Mouse (Mus musculus): Measurements from ENCODE around the gene Zfp830.

The Zfp830 gene

GRCm38 (mm10) chr11:82763742-82764437 lies at the start of gene Zfp830, which contains the start of gene Cct6b:
TSS of gene Zfp830 (plus strand) at chr11:82764345.
TSS of gene Cct6b (minus strand) at chr11:82764321.
- DNase-seq (ENCODE audit: extremely low read depth, insufficient read length, low spot score) = peak; percentile 89

GRCm38 (mm10) chr11:82719294-82719693 lies 44.9 kb upstream of the Zfp830 start:
- DNase-seq (ENCODE audit: extremely low read depth, insufficient read length, low spot score) = no peak

GRCm38 (mm10) chr11:82726862-82727261 lies 37.3 kb upstream of the Zfp830 start:
- DNase-seq (ENCODE audit: extremely low read depth, insufficient read length, low spot score) = no peak

GRCm38 (mm10) chr11:82734227-82734626 lies 29.9 kb upstream of the Zfp830 start:
- no peak for DNase-seq (ENCODE audit: extremely low read depth, insufficient read length, low spot score)

GRCm38 (mm10) chr11:82739006-82739405 lies 25.1 kb upstream of the Zfp830 start:
- no peak for DNase-seq (ENCODE audit: extremely low read depth, insufficient read length, low spot score)

DNA sequence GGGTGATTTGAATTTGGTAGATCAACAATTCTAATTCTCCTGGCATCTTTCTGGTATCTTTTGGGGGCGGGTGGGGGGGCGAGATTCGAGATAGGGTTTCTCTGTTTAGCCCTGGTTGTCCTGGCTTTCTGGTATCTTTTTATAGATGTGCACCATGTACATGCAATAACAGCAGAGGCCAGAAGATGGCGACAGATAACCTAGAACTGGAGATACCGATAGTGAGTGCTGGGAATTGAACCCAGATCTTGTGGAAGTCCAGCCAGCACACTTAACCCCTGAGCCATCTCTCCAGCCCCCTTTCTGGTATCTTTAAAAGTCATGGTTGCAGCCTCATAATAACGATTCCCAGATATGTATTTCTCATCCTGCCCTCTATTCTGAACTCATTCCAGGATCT lies 18.0 kb upstream of the Zfp830 start:
- no peak for DNase-seq (ENCODE audit: extremely low read depth, insufficient read length, low spot score)

- no peak for DNase-seq (ENCODE audit: extremely low read depth, insufficient read length, low spot score)
These were observed 17.2 kb upstream of the Zfp830 start for GRCm38 (mm10) chr11:82746857-82747366.

DNA sequence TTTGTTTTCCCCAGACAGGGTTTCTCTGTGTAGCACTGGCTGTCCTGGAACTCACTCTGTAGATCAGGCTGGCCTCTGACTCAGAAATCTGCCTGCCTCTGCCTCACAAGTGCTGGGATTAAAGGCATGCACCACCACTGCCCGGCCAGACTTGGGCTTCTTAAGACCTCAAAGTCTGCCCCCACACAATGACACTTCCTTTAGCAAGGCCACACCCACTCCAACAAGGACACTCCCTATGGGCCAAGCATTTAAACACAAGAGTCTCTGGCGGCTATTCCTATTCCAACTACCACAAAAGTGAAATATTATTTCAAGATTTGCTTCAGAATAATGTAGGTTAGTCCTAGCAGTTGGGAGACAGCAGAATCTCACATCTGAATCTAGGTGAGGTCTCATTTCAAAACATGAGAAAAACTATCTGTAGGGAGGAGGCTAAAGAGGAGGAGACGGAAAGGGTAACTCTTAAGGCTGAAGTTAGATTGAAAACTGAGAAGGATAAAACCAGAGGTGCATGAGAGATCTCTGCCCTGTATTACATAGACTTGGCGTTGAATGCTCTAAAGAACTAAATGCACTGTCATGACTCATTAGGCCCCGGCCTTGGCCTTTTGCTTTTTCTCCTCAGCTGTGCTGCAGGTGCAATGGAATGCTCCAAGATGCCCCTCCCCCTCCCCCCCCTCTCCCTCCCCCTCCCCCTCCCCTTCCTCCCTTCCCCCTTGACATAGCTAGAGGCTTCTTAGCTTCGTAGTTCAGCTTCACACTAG lies 11.6 kb upstream of the Zfp830 start:
- DNase-seq (ENCODE audit: extremely low read depth, insufficient read length, low spot score) = no peak

DNA sequence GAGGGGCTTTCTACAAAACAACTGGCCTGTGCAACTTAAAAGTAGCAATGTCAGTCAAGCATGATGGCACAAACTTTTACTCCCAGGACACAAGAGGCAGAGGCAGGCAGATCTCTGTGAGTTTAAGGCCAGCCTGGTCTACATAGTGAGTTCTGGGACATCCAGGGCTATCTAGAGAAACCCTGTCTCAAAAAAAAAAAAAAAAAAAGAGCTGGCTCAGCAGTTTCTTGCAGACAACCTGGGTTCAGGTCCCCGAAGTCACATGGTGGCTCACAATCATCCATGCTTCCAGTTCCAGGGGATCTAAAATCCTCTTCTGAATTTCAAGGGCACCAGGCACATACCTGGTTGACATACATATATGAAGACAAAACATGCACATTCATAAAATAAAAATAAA lies 8.2 kb upstream of the Zfp830 start:
- no peak for DNase-seq (ENCODE audit: extremely low read depth, insufficient read length, low spot score)

DNA sequence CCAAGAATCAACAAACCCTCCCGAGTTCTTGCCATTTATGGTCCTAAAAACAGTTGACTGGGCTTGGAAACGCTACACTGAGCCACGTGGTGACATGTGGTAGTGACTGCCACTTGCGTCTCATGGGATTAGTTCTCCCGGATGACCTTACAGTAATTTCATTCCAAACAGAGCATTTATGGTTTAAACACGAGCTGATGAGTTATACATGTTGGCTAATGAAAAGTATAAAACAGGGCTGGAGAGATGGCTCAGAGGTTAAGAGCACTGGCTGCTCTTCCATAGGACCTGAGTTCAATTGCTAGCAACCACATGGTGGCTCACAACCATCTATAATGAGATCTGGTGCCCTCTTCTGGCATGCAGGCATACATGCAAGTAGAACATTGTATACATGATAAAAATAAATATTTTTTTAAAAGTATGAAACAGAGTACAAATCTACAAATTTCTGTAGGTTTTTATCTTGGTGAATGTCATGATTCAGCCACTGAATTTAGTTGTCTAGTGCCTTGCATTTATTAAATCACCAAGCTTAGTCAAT lies 1.8 kb upstream of the Zfp830 start:
- DNase-seq (ENCODE audit: extremely low read depth, insufficient read length, low spot score) = no peak

GRCm38 (mm10) chr11:82763261-82763660 lies 884 bp upstream of the Zfp830 start:
- DNase-seq (ENCODE audit: extremely low read depth, insufficient read length, low spot score) = no peak

DNA sequence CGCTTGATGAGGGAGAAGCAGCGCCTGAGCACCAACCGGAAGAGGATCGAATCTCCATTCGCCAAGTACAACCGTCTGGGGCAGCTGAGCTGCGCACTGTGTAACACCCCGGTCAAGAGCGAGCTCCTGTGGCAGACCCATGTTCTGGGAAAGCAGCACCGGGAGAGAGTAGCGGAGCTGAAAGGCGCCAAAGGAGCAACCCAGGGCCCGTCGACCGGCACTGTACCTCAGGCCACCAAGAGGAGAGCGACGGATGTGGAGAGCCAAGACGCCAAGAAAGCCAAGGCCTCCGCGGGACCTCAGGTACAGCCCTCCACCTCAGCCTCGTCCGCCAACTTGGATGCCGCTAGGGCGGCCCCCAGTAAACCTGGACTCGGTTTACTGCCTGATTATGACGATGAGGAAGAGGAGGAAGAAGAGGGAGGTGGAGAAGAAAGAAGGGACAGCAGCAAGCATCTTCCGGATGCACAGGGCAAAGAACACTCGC lies 336 bp downstream of the Zfp830 start:
- no peak for DNase-seq (ENCODE audit: extremely low read depth, insufficient read length, low spot score)

- DNase-seq (ENCODE audit: extremely low read depth, insufficient read length, low spot score) = no peak
These were observed 16.0 kb downstream of the Zfp830 start for GRCm38 (mm10) chr11:82780134-82780533.

DNA sequence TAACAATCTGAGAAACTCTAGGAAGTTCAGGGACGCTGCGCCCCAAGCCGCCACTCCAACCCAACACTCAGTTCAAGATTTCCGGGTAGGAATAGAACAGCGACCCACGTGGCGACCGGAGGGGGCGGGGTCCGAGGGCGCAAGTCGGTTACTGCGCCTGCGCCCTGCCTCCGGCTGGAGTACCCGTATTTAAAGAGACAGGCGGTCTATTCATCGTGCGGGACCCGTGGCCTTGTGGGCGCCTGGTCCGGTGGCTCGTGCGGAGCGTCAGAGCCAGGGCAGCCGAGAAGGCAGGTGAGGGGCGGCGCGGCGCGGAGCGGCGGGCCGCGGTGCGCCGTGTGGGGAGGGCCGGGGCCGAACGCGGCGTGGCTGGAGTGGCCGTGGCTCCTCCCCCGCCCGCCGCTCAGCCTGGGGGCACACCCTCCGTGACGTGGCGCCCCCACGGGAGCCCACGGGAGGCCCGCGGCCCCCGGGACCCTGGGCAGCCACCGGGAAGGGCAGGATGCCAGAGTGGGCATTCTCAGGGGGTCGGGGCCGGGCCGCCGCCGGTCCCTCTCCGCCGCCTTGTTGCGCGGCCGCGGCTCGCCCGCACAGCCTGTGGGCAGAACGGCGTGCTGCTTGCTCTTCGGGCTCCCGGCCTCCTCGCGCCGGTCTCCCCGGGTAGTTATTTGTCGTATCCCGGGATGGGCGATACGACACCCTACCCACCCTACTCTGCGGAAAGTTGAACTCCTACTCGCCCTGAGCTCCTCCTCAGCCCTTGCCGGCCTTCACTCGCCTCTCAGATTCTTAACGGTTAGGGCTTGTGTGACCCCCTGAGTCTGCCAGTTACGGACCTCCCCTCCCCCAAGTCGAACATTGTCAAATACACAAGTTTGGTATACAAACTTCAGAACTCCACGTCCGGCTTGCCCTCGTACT lies 17.1 kb downstream of the Zfp830 start, which contains the start of gene Lig3:
TSS of gene Lig3 (plus strand) at position 126 of the 921 bp plus-strand sequence.
- DNase-seq (ENCODE audit: extremely low read depth, insufficient read length, low spot score) = peak; percentile 93

GRCm38 (mm10) chr11:82782197-82782596 lies 18.1 kb downstream of the Zfp830 start:
- DNase-seq (ENCODE audit: extremely low read depth, insufficient read length, low spot score) = no peak

DNA sequence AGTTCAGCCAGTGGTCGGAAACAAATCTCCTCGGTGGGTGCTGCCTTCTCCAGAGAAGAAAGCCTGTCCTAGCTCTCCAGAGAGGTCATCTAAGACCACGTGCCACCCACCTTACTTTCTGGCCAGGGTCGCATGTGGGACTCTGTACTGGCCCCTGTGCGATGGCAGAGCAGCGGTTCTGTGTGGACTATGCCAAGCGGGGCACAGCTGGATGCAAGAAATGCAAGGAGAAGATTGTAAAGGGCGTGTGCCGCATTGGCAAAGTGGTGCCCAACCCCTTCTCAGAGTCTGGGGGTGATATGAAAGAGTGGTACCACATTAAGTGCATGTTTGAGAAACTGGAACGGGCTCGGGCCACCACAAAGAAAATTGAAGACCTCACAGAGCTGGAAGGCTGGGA lies 19.3 kb downstream of the Zfp830 start:
- no peak for DNase-seq (ENCODE audit: extremely low read depth, insufficient read length, low spot score)

GRCm38 (mm10) chr11:82806656-82807055 lies 42.5 kb downstream of the Zfp830 start:
- DNase-seq (ENCODE audit: extremely low read depth, insufficient read length, low spot score) = no peak

DNA sequence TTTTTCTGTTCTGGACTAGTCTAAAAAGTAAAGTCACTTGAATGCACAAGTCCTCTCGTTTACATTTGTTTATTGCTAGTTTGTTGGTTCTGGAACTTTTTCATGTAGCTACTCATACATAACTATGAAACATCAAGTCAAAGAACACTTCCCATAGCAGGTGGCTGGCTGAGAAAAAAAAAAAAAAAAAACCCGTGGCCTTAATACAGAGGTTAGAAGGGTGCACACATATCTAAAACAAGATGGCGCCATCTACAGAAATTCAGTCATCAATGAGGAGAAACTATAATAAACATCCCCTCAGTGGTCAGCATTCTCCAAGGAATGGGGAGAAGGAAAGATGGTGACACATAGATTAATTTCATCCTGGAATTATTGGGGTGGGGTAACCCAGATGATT lies 43.2 kb downstream of the Zfp830 start:
- DNase-seq (ENCODE audit: extremely low read depth, insufficient read length, low spot score) = no peak

GRCm38 (mm10) chr11:82808485-82808884 lies 44.3 kb downstream of the Zfp830 start:
- DNase-seq (ENCODE audit: extremely low read depth, insufficient read length, low spot score) = no peak
